Mouse (Mus musculus): Measurements from ENCODE around the gene Ftsj3. TPM values are rescaled to one million over a fixed set of nuclear protein-coding genes. Genes with fewer than 3 reads are reported as not detected.

Ftsj3 gene
- polyA plus RNA-seq (2016; fragmentation: Nextera tagmentation; extraction: Ambion mirVana) = 61.2 and 71.6 TPM in 2 replicates

GRCm38 (mm10) chr11:106255685-106256451 lies at the start of gene Ftsj3, which contains the start of gene Psmc5:
Ftsj3 (minus strand) TSS chr11:106256079.
Psmc5 (plus strand) TSS chr11:106256154.
- Histone ChIP-seq H3K9ac (replicated peaks) (peak within 1 kb of the TSS; percentile 75), H3K27ac (peak within 1 kb of the TSS; percentile 72), H3K4me1 (replicated peaks) (peaks cover 21% of the 10 kb centered on the region), H3K4me2 (peak within 1 kb of the TSS; percentile 93), H3K36me3 (peaks cover 73% of the 10 kb centered on the region), H3K27me3 (no peaks in the 10 kb centered on the region), H3K9me3 (no peaks in the 10 kb centered on the region), H3K4me3 (replicated peaks) (peak within 1 kb of the TSS; percentile 77)
- ATAC-seq (ENCODE audit: insufficient number of reproducible peaks, insufficient read depth, low FRiP score, low TSS enrichment, low read depth) = peak; percentile 93
- WGBS = under 1% methylated on average over 42 of the region's 42 CpGs

GRCm38 (mm10) chr11:106305348-106306064 lies 49.6 kb upstream of the Ftsj3 start:
- Histone ChIP-seq H3K27me3 (no peaks in the 10 kb centered on the region), H3K36me3 (no peaks in the 10 kb centered on the region), H3K4me1 (replicated peaks) (no peaks in the 10 kb centered on the region; the same call in 1 of the 2 replicates), H3K9ac (replicated peaks) (no peak overlapping the region), H3K9me3 (no peaks in the 10 kb centered on the region), H3K27ac (no peak overlapping the region), H3K4me2 (no peak overlapping the region), H3K4me3 (replicated peaks) (no peak overlapping the region)
- no peak for ATAC-seq (ENCODE audit: insufficient number of reproducible peaks, insufficient read depth, low FRiP score, low TSS enrichment, low read depth)
- WGBS = 80% methylated on average over 10 of the region's 10 CpGs

GRCm38 (mm10) chr11:106302634-106303033 lies 46.8 kb upstream of the Ftsj3 start:
- H3K4me3 ChIP-seq (replicated peaks) = no peak overlapping the region
- no peak for ATAC-seq (ENCODE audit: insufficient number of reproducible peaks, insufficient read depth, low FRiP score, low TSS enrichment, low read depth)
- WGBS = 17% methylated on average over 2 of the region's 2 CpGs

GRCm38 (mm10) chr11:106301765-106302164 lies 45.9 kb upstream of the Ftsj3 start, which contains the start of gene Gh:
Gh (minus strand) TSS chr11:106301865.
- Histone ChIP-seq H3K4me2 (no peak within 1 kb of the TSS), H3K4me3 (replicated peaks) (no peak within 1 kb of the TSS), H3K9me3 (no peaks in the 10 kb centered on the region), H3K27ac (no peak within 1 kb of the TSS), H3K4me1 (replicated peaks) (no peaks in the 10 kb centered on the region), H3K36me3 (no peaks in the 10 kb centered on the region), H3K27me3 (no peaks in the 10 kb centered on the region), H3K9ac (replicated peaks) (no peak within 1 kb of the TSS)
- WGBS = 81% methylated on average over 9 of the region's 9 CpGs
- no peak for ATAC-seq (ENCODE audit: insufficient number of reproducible peaks, insufficient read depth, low FRiP score, low TSS enrichment, low read depth)

More at GRCm38 (mm10) chr11:106302634-106303033, 46.8 kb upstream of the Ftsj3 start:
- H3K4me2 ChIP-seq = no peak overlapping the region
- H3K9me3 ChIP-seq = no peaks in the 10 kb centered on the region
- no peaks in the 10 kb centered on the region for H3K36me3 ChIP-seq
- no peaks in the 10 kb centered on the region for H3K4me1 ChIP-seq (replicated peaks)
- no peak overlapping the region for H3K9ac ChIP-seq (replicated peaks)
- H3K27me3 ChIP-seq = no peaks in the 10 kb centered on the region
- no peak overlapping the region for H3K27ac ChIP-seq

GRCm38 (mm10) chr11:106291861-106292260 lies 36.0 kb upstream of the Ftsj3 start:
- no peak for ATAC-seq (ENCODE audit: insufficient number of reproducible peaks, insufficient read depth, low FRiP score, low TSS enrichment, low read depth)
- WGBS = 94% methylated on average over 2 of the region's 2 CpGs
- H3K9me3 ChIP-seq = no peaks in the 10 kb centered on the region
- H3K27ac ChIP-seq = no peak overlapping the region
- H3K4me1 ChIP-seq (replicated peaks) = no peaks in the 10 kb centered on the region
- H3K27me3 ChIP-seq = no peaks in the 10 kb centered on the region
- H3K4me3 ChIP-seq (replicated peaks) = no peak overlapping the region
- no peaks in the 10 kb centered on the region for H3K36me3 ChIP-seq
- no peak overlapping the region for H3K9ac ChIP-seq (replicated peaks)
- H3K4me2 ChIP-seq = no peak overlapping the region

GRCm38 (mm10) chr11:106290376-106290775 lies 34.5 kb upstream of the Ftsj3 start:
- 83% methylated on average over 5 of the region's 5 CpGs for WGBS
- H3K4me1 ChIP-seq (replicated peaks) = no peaks in the 10 kb centered on the region
- ATAC-seq (ENCODE audit: insufficient number of reproducible peaks, insufficient read depth, low FRiP score, low TSS enrichment, low read depth) = no peak
- no peak overlapping the region for H3K4me3 ChIP-seq (replicated peaks)
- no peak overlapping the region for H3K4me2 ChIP-seq
- H3K27me3 ChIP-seq = no peaks in the 10 kb centered on the region
- H3K9ac ChIP-seq (replicated peaks) = no peak overlapping the region
- H3K9me3 ChIP-seq = no peaks in the 10 kb centered on the region
- no peaks in the 10 kb centered on the region for H3K36me3 ChIP-seq
- H3K27ac ChIP-seq = no peak overlapping the region

- Histone ChIP-seq H3K27me3 (no peaks in the 10 kb centered on the region), H3K4me1 (replicated peaks) (no peaks in the 10 kb centered on the region), H3K27ac (no peak overlapping the region), H3K9me3 (no peaks in the 10 kb centered on the region), H3K36me3 (no peaks in the 10 kb centered on the region), H3K9ac (replicated peaks) (no peak overlapping the region), H3K4me2 (no peak overlapping the region), H3K4me3 (replicated peaks) (no peak overlapping the region)
- ATAC-seq (ENCODE audit: insufficient number of reproducible peaks, insufficient read depth, low FRiP score, low TSS enrichment, low read depth) = no peak
- 65% methylated on average over 8 of the region's 8 CpGs for WGBS
Measured at GRCm38 (mm10) chr11:106289369-106289768, 33.5 kb upstream of the Ftsj3 start.

GRCm38 (mm10) chr11:106286987-106287386 lies 31.1 kb upstream of the Ftsj3 start:
- no peak overlapping the region for H3K9ac ChIP-seq (replicated peaks)
- H3K27me3 ChIP-seq = no peaks in the 10 kb centered on the region
- ATAC-seq (ENCODE audit: insufficient number of reproducible peaks, insufficient read depth, low FRiP score, low TSS enrichment, low read depth) = no peak
- H3K9me3 ChIP-seq = no peaks in the 10 kb centered on the region
- no peaks in the 10 kb centered on the region for H3K36me3 ChIP-seq
- H3K27ac ChIP-seq = no peak overlapping the region
- no peak overlapping the region for H3K4me3 ChIP-seq (replicated peaks)
- no peaks in the 10 kb centered on the region for H3K4me1 ChIP-seq (replicated peaks)
- H3K4me2 ChIP-seq = no peak overlapping the region
- WGBS = 67% methylated on average over 11 of the region's 11 CpGs

GRCm38 (mm10) chr11:106286206-106286605 lies 30.3 kb upstream of the Ftsj3 start:
- H3K27ac ChIP-seq = no peak overlapping the region
- no peaks in the 10 kb centered on the region for H3K36me3 ChIP-seq
- WGBS = 89% methylated on average over 7 of the region's 7 CpGs

GRCm38 (mm10) chr11:106284126-106284525 lies 28.2 kb upstream of the Ftsj3 start:
- H3K9me3 ChIP-seq = no peaks in the 10 kb centered on the region
- H3K36me3 ChIP-seq = no peaks in the 10 kb centered on the region
- WGBS = 80% methylated on average over 8 of the region's 8 CpGs
- H3K4me3 ChIP-seq (replicated peaks) = no peak overlapping the region
- H3K27ac ChIP-seq = no peak overlapping the region
- no peak overlapping the region for H3K4me2 ChIP-seq
- no peaks in the 10 kb centered on the region for H3K27me3 ChIP-seq
- H3K4me1 ChIP-seq (replicated peaks) = no peaks in the 10 kb centered on the region
- no peak overlapping the region for H3K9ac ChIP-seq (replicated peaks)
- ATAC-seq (ENCODE audit: insufficient number of reproducible peaks, insufficient read depth, low FRiP score, low TSS enrichment, low read depth) = no peak

More at GRCm38 (mm10) chr11:106286206-106286605, 30.3 kb upstream of the Ftsj3 start:
- Histone ChIP-seq H3K9me3 (no peaks in the 10 kb centered on the region), H3K9ac (replicated peaks) (no peak overlapping the region), H3K27me3 (no peaks in the 10 kb centered on the region), H3K4me3 (replicated peaks) (no peak overlapping the region), H3K4me1 (replicated peaks) (no peaks in the 10 kb centered on the region), H3K4me2 (no peak overlapping the region)
- no peak for ATAC-seq (ENCODE audit: insufficient number of reproducible peaks, insufficient read depth, low FRiP score, low TSS enrichment, low read depth)

GRCm38 (mm10) chr11:106283371-106283770 lies 27.5 kb upstream of the Ftsj3 start:
- WGBS = 78% methylated on average over 4 of the region's 4 CpGs

More at GRCm38 (mm10) chr11:106283371-106283770, 27.5 kb upstream of the Ftsj3 start:
- Histone ChIP-seq H3K27me3 (peaks cover 2% of the 10 kb centered on the region; the same call in 1 of the 2 replicates), H3K27ac (no peak overlapping the region), H3K9me3 (no peaks in the 10 kb centered on the region), H3K36me3 (no peaks in the 10 kb centered on the region), H3K4me1 (replicated peaks) (no peaks in the 10 kb centered on the region), H3K4me2 (no peak overlapping the region), H3K9ac (replicated peaks) (no peak overlapping the region), H3K4me3 (replicated peaks) (no peak overlapping the region)
- no peak for ATAC-seq (ENCODE audit: insufficient number of reproducible peaks, insufficient read depth, low FRiP score, low TSS enrichment, low read depth)
